Mouse (Mus musculus): ENCODE measurements at regions not wholly inside any gene's neighbourhood (a gene's known extent, or its start where the extent isn't known, plus 50 kb on each side); places are given as distances from the start of the nearest gene placed in this dataset.

DNA sequence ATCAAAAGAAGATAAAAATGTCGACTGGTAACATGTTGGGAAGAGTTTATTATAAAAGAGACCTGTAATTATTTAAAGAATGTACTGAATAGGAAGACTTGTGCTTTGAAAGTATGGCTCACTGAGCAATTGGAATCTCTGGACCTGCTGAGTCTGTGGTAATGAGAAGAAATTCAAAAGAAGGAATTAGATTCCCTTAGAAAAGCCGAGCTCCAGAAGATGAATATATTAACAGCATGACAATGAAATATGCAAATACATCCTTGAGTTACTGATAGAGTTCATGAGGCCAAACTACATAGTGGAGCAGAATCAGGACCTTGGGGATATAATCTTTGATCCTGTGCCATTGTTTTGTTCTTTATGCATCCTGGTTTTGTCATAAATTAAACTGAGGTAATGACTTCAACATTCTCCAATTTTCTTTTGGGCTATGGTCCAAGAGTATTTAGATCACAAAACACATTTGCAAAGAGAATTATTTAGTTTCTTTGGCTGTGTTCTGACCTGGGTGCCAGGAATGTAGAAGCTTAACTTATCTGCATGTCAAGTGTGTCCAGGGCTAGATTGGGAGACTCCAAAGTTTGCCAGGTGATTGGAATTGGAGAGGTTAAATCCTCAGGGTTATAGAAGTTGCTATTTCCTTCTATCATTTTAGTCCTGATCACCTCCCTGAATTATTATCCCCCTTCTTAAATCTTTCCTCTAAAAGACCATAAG is 461.3 kb upstream of the Frg1 start:
- TF ChIP-seq CTCF (IDR thresholded peaks at IDR 0.05; ENCODE audit: insufficient read depth, low read depth, low read length) (no peak), POLR2A (IDR thresholded peaks at IDR 0.05; ENCODE audit: insufficient read depth, low read depth, low read length) (no peak)

Data from olfactory bulb, adult 2 months (tissue).